Mouse (Mus musculus) left cerebral cortex, postnatal 36 days (tissue): Measurements from ENCODE around the gene Gid4. TPM values are rescaled to one million over a fixed set of nuclear protein-coding genes. Genes with fewer than 3 reads are reported as not detected.

Experiments used
- DNase-seq, 2 experiments: peaks; one replicate each; pipeline ENCODE4 v3.0.0; 2021 to 2022; ENCODE audit warnings: low spot score in 2 of 2, mixed read lengths in 1 of 2
- intact Hi-C: fragments of 180-260 bp; cut with DNase I; formaldehyde crosslinking; loops from one replicate; pipeline ENCODE4 v1.15.1; 2025
- total RNA-seq, 2 experiments: library from RNA; stranded (reverse); gene quantifications; 2 replicates each; pipeline ENCODE4 v1.2.3; 2021

Gid4 gene
- total RNA-seq, result 10 to 100 TPM; 52.1 to 54.8 TPM

DNA sequence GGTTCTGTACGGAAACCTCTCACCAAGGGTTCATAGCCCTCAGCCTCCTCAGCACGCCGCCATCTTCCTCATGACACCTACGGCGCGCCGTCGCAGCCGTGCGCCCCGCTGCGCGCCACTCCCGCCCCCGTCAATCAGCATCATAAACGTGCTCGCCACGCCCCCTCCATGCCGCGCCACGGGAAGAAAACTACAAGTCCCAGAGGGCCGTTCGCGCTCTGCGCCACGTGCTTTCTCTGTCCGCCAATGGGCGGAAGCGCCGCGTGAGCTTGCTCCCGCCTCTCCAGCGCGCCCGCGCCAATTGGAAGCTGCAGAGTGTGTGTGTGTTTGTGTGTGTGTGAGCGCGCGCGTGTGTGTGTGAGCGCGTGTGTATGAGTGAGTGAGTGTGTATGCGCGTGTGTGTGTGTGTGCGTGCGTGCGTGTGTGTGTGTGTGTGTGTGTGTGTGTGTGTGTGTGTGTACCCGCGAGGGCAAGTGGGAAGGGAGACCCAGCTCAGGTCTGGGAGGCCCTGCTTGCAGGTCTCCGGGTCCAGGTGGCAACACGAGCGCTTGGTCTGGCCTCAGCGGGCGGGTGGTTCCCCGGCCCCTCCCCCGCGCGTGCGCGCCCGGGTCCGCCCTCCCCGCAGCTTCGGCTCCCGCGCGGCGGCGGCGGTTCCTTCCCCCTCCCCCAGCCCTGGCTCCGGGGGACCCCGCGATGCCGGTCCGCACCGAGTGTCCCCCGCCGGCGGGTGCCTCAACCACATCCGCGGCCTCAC is at the start of gene Gid4:
TSS of gene Gid4 (plus strand) at position 183 of the 754 bp plus-strand sequence.
- intact Hi-C loops, result loop anchor here (2.0 to 10.0 kb wide), 3 partner anchors 64 to 452 kb away; partner anchors contain the start of genes Drc3, Rasd1 and Tom1l2

DNA sequence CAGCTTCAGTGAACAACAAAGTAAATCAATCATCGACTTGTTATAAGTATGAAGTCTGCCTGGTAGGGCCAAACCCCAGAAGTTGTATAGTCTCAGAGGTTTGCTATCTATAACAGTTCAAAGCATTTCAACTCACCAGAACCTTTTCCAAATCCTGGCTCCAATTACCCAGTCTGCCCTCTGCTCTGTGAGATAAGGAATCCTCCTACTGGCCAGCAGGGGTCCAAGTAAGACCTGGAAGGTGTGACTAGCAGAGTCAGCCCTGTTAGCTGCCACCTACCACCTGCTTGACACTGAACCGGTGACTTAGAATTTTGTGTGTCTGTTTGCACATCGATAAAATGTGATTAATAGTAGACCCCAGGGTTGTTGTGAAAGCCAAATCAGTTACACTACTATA is 49.7 kb upstream of the Gid4 start:
- no peak for DNase-seq
- intact Hi-C loops, result no loop called here

More for the DNA sequence above, at the start of gene Gid4:
- peak; percentile 99 for DNase-seq

DNA sequence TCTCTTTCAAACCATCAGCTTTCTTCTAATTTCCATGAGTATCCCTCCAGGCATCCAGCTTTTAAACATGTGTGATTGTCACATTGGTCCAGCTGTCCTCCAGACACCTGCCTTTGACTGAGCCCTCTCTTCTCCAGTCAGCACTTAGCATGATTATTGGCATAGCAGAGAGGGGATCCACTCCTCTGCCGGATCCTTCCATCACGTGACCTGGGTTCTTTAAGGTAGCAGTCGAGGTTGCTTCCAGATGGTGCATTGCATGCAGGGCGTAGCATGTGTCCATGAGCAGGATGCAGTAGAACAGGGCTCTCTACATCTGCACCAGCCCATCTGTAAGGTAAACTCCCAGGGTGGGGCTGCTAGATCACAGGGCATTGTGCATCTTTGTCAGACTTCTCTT is 48.0 kb upstream of the Gid4 start:
- intact Hi-C loops, result no loop called here
- no peak for DNase-seq

DNA sequence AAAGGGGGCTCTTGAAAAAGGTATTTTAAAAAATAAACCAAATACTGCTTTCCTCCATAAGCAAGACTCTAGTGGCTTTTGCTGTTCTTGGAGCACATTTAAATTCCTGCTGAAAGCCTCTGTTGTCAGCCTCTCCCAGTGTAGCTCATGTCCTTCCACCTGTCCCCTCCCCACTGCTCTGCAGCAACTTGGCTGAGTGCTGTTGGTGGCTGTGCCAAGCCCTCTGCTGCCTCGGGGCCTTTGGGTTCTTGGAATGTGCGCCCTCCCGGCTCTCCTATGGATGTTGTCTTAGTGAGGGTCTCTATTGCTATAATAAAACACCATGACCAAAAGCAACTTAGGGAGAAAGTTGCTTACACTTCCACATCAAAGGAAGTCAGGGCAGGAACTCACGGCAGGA is 47.5 kb upstream of the Gid4 start:
- DNase-seq, result no peak
- intact Hi-C loops, result no loop called here

DNA sequence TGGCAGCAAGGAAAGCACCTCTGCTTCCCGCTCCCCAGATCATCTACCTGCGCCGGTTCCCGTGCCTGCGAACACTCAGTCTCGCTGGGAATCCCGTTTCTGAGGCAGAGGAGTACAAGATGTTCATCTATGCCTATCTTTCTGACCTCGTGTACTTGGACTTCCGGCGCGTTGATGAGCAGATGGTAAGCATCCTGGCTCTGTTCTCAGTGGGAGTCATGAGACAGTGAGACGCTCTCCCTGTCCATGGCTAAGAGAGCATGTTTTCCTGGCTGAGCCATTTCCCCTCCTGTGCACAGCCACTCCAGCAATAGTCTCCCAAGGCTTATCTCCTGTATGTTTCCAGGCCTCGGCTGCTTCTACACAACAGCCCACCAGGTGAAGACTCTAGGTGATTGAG is 46.5 kb upstream of the Gid4 start:
- DNase-seq, result no peak
- intact Hi-C loops, result no loop called here

DNA sequence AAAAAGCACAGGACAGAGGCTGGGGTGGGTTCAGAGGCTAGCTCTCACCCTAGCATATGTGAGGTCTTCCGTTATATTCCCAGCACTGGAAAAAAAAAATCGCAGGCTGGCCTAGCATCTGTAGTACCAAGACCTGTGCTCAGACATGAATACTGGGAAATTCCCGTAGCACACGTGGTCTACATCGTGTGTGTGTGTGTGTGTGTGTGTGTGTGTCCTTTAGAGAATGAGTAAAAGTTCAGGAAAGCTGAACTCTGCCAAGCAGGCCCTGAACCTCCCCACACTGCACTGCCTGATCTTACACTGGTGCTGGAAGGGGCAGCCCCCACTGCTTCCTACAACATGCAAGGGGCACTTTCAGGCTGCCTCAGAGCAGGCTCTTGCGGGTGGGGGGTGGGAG is 42.5 kb upstream of the Gid4 start:
- intact Hi-C loops, result no loop called here
- DNase-seq, result no peak

DNA sequence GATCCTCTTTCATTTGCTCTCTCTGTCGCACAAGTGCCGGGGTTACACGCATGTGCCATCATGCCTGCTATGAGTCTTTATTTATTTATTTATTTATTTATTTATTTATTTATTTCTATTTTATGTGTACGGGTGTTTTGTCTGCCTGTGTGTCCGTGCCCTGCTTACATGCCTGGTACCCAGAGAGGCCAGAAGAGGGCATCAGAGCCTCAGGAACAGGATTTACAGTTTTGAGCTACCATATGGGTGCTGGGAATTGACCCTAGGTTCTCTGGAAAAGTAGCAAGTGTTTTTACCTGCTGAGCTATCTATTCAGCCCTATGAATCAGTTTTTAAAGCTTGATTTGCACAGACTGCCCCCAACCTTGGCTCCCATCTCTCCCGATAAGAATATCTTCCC is 33.4 kb upstream of the Gid4 start:
- no peak for DNase-seq
- intact Hi-C loops, result no loop called here

DNA sequence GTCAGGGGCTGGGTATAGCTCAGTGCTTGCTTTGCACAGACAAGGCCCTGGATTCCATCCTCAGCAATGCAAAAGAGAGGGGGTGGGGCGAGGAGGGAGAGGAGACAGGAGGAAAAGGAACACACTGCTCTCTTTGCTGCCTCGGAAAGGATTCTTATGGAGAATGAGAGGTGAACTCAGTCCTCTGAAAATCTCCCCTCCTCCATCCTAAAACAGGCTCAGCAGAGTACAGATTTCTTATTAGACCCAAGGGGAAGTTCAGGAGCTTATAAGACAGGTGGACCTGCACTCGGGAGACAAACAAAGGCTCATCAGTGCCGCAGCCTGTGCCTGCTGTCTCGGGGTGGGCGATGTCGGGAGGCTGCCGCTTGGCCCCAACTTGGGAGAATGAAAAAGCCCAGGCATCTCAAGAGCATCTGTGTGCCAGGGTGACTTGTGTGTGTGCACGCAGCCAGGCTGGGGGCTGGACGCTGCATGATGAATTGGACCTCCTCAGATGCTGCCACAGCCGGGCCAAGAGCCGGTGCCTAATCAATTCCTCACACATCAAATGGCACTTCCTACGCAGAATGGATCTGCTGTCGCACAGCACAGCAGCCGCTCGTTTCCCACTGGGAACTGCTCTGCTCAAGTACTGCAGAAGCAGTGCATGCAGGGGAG is 32.1 kb upstream of the Gid4 start:
- peak; percentile 73 to 81 for DNase-seq
- intact Hi-C loops, result no loop called here

DNA sequence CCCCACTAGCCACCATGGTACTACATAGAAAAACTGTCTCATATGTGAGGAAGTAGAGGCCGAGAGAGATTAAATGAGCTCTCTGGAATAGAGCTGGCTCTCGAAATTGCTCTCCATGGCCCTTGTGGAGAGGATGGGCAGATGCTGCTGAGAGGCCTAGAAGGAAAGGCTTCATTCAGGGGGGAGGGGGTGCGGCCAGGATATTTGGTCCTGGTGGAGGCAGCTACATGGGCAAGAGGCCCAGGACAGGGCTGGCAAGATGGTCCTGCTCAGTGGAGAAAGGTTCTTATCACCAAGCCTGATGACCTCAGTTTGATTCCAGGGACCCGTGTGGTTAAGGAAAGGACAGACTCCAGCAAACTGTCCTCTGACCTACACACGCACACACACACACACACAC is 31.0 kb upstream of the Gid4 start:
- intact Hi-C loops, result no loop called here
- DNase-seq, result no peak

DNA sequence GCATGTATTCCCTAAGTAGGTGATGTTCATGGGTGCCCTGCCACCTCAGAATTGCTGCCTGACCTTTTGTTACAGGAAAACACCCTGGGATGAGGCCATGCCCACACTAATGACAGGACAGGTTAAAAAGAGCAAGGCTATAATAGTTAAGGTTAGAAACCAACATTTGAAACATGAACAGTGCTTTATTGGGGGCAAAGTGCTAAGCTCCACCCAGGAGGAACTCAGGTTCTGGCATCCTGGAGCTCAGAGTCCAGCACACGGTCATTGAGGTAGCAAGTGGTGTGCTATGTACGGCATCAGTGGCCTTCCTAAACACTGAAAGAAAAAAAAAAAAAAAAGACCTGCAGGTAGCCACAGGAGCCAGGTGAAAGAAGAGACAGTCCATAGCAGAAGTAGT is 29.0 kb upstream of the Gid4 start:
- intact Hi-C loops, result no loop called here
- DNase-seq, result no peak

DNA sequence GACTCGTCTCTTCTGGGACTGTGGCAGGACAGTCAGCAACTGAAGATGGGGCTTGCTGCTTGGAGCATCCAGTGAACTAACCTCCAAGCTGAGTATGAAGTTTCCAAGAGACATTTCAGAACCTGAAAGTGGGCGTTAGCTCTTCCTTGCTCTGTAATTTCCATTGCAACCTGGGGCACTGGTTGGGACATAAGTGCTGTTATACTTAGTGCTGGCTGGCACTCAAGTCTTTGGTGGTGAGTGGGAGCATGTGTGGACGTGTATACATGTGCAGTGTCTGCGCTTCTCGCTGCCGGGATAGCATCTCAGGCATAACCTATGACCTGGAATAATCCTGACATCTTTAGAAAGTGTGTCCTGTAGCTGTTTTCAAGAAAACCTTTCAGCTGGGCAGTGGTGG is 25.6 kb upstream of the Gid4 start:
- no peak for DNase-seq
- intact Hi-C loops, result no loop called here

DNA sequence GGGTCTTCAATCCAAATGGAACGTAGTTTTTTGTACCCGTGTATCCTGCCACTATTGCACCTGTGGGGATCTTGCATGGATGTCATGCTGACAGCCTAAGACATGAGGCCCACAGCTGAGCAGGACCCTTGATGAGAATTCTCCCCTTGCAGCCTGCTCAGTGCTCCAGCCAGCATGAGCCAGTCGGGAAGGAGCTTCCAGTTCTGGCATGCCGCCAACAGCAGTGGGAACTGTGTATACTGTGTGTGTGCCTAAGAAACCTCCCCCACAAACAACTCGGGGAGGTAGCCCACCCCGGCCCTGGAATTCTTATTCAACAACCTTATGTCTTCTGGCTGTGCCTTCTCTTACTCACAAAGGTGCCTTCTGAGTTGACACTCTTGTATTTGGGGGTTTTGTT is 20.4 kb upstream of the Gid4 start:
- intact Hi-C loops, result no loop called here
- no peak for DNase-seq

DNA sequence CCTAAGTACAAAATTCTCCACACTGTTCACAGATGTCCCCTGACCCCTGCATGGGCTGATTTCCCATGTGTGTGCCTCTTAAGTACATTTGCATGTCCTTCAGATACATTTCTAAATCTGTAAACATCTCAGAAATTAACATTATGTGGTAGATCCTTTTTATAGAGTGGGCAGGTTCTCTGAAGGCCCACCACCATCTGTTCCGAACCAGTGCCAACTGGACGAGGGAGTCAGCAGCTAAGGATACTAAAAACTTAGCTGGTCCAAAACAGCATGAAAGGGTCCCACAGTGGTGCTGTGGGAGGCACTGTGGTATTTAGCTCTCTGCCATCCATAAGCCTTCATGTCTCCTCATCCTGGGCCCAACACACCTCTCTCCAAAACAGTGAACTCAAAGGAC is 19.8 kb upstream of the Gid4 start:
- DNase-seq, result peak; percentile 71 to 78
- intact Hi-C loops, result no loop called here

DNA sequence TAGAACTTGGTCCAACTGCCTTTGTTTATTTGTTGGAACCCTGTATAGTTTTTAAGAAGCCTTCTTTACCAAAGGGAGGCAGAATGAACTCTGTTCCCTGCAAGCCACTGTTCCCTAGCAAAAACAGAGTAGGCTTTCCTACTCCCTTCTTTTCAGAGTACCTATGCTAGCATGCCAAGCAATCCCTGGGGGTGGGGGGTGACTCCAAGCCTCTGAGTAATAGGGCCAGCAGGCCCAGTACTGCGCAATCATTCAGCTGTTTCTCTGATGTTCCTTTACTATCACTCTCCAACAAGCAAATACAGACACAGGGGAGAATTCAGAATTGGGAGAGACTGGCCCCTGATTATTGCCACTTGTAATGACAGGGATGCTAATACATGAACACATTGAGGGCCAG is 10.3 kb upstream of the Gid4 start:
- intact Hi-C loops, result loop anchor here (5.0 kb wide), 1 partner anchor 99 kb away; no protein-coding TSS in a partner anchor
- no peak for DNase-seq

DNA sequence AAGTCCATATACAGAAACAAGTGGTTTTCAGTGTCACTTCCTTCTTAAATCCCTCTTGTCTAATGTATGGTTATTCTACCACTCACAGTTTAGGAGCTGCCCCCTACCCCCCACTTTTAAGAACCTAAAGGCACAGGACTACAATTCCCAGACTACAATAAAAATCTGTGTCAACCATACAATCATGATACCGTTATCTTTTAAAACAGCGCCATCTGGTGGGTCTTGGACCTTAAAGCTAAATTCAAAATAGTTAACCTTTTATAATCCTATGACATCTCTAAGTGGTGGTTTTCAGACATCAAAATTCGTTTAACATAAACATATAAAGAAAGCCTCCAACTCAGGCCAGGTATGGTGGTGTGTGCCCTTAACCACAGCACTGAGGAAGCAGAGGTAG is 4.8 kb upstream of the Gid4 start:
- DNase-seq, result peak; percentile 15 to 40
- intact Hi-C loops, result loop anchor here (5.0 to 10.0 kb wide), 3 partner anchors 160 to 447 kb away; partner anchors contain the start of gene Rasd1

DNA sequence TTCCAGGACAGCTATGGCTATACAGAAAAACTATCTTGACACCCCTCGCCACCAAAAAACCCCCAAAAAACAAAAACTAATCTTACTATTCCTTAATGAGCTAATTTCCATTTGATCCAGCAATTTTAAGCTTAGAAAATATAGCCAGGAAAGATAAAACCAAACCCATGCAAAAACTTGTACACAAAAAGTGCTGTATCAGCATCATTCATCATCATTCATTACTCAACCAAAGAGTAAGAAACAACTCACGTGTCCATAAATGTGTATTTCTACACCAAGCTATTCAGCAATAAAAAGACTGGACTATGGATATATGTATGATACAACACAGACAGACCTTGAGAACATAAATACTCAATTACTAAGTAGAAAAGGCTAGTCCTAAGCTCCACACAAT is 4.0 kb upstream of the Gid4 start:
- intact Hi-C loops, result loop anchor here (5.0 to 10.0 kb wide), 3 partner anchors 161 to 448 kb away; partner anchors contain the start of gene Rasd1
- no peak for DNase-seq

DNA sequence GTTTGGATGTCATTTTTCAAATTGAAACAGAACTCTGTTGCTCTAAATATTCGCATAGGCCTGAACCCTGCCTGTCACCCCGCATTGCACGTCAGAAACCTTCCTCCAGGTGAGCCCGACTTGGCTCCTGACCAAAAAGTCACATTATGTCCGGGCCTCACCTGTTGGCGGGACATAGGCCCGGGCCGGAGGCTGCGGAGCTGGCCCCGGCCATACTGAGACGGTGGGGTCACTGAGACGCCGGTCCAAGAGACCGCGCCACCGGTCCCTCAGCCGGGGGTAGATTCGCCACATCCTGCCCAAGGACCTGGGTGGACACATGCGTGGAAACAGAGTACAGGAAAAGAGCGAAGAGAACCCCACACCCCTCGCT is 369 bp upstream of the Gid4 start:
- intact Hi-C loops, result loop anchor here (2.0 to 10.0 kb wide), 3 partner anchors 64 to 452 kb away; partner anchors contain the start of genes Drc3, Rasd1 and Tom1l2
- no peak for DNase-seq

DNA sequence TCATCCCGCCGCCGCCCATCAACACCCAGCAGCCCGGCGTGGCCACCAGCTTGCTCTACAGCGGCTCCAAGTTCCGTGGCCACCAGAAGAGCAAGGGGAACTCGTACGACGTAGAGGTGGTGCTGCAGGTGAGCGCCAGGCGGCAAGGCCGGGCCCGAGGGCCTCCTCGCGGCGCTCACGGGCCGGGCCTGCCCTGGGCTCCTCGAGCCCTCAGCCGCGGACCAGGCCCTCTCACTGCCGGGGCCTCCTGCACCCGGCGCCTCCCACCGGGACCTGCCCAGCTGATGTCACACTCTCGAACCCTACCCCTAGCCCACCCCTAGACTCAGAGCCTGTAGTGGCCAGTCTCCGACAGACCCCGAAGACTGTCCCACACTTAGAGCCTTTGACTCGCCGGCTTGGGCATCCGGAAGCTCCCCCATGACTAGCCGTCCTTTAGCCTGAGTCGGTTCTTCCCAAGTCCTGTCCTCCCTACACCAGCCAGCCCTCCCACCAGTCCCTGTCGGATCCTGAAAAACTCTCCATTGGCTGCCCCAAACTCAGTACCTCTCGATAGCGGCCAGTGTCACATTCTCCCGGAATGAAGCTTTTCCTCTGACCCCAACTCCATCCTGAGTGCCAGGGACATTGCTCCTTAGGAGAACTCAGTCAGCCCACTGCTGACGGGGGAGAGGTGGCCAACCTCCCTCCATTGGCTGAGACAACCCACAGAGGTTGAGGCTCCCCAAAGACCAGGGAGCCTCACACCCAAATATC is 950 bp downstream of the Gid4 start, which contains the start of gene Atpaf2:
TSS of gene Atpaf2 (minus strand) at position 741 of the 756 bp plus-strand sequence.
- intact Hi-C loops, result loop anchor here (2.0 to 10.0 kb wide), 3 partner anchors 65 to 453 kb away; partner anchors contain the start of genes Drc3, Rasd1 and Tom1l2
- DNase-seq, result peak; percentile 16 to 23

DNA sequence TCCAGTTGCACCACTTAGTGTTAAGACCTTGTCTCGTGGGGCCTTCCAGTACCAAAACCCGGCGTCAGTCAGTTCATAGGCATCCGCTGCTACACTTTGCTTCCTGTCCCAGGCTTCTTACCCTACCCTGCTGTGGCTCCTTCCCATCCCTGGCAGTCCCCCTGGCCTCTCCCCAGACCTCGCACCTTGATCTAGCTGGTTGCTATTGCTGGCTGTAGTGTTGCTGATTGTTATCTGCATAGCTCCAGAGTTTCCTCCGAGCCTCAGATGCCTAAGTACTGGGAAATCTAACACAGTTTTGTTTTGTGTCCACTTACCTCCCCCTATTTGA is 1.5 kb downstream of the Gid4 start:
- intact Hi-C loops, result loop anchor here (5.0 to 10.0 kb wide), 2 partner anchors 221 to 454 kb away; partner anchors contain the start of gene Rasd1
- no peak for DNase-seq

DNA sequence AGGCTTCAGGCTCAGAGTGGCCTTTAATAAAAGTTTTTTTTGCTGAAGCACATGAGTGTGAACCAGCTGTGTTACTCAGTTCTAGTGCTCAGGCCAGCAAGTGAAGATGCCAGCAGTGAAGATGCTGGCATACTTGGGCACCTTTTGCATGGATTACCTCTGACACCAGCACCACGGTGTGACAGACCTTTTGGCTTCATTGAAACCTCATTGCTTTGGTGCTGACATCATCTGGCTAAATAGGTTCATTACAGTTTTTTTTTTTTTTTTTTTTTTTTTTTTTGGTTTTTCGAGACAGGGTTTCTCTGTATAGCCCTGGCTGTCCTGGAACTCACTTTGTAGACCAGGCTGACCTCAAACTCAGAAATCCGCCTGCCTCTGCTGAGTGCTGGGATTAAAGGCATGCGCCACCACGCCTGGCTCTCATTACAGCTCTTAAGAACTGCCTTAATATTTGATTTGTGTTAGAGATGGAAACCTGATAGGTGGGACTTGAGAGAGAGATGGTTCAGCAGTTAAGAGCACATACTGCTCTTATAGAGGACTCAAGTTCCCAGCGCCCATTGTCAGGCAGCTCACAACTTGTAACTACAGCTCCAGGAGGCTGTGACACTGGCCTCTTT is 5.2 kb downstream of the Gid4 start:
- DNase-seq, result no peak
- intact Hi-C loops, result no loop called here
